Mouse (Mus musculus) forebrain, embryonic 13.5 days (tissue): Measurements from ENCODE around the gene Ankrd13b. TPM values are rescaled to one million over a fixed set of nuclear protein-coding genes. Genes with fewer than 3 reads are reported as not detected.
A peak's percentile ranks its signal among the peaks of the same experiment; 100 is the strongest.

Experiments
- ATAC-seq: fragments of 200-750 bp; cut with Nextera tagmentation; 2 replicates; pipeline ENCODE4 v1.8.0; 2017
- H3K27ac ChIP-seq: fragments of 300-500 bp; sonication (generic); 2 replicates; pipeline ENCODE4 v1.5.1; 2015; ENCODE audit warnings: inconsistent platforms, mild to moderate bottlenecking, moderate library complexity
- H3K27me3 ChIP-seq: fragments of 300-500 bp; sonication (generic); 2 replicates; pipeline ENCODE4 v1.6.1; 2015; ENCODE audit warnings: mild to moderate bottlenecking, inconsistent platforms
- H3K36me3 ChIP-seq: fragments of 300-500 bp; sonication (generic); 2 replicates; pipeline ENCODE4 v1.6.1; 2015; ENCODE audit warnings: mild to moderate bottlenecking, inconsistent platforms; ENCODE audit not compliant: poor library complexity, severe bottlenecking
- H3K4me1 ChIP-seq: fragments of 300-500 bp; sonication (generic); 2 replicates; pipeline ENCODE4 v1.6.1; 2015; ENCODE audit warnings: inconsistent platforms
- H3K4me2 ChIP-seq: fragments of 300-500 bp; sonication (generic); 2 replicates; pipeline ENCODE4 v1.6.1; 2015; ENCODE audit warnings: inconsistent platforms, mild to moderate bottlenecking, moderate library complexity
- H3K4me3 ChIP-seq: fragments of 300-500 bp; sonication (generic); 2 replicates; pipeline ENCODE4 v1.5.1; 2015; ENCODE audit warnings: mild to moderate bottlenecking, inconsistent platforms
- H3K9ac ChIP-seq: fragments of 300-500 bp; sonication (generic); 2 replicates; pipeline ENCODE4 v1.6.1; 2015; ENCODE audit warnings: mild to moderate bottlenecking, inconsistent platforms
- H3K9me3 ChIP-seq: fragments of 300-500 bp; sonication (generic); replicated peaks from 2 replicates; pipeline ENCODE4 v1.6.1; 2016; ENCODE audit warnings: inconsistent platforms
- WGBS: fragments of 180-500 bp; shearing (Covaris S2); methylation state at CpG from one replicate; pipeline ENCODE4 v1.1.7; 2015; 5-methylcytosine and 5-hydroxymethylcytosine counted together
- polyA plus RNA-seq: library from polyadenylated mRNA; unstranded; fragments of >200 nt; fragmentation: Nextera tagmentation; extraction: Ambion mirVana; gene quantifications from 2 replicates; pipeline ENCODE4 v1.2.1, GENCODE M21; 2015

Ankrd13b gene
- polyA plus RNA-seq, 1 experiment from 2014 or later = 18.0 TPM

GRCm38 (mm10) chr11:77505291-77505980 is 16.0 kb upstream of the Ankrd13b start:
- H3K36me3 ChIP-seq = peaks cover 75% of the 10 kb centered on the region

GRCm38 (mm10) chr11:77504377-77504776 is 14.9 kb upstream of the Ankrd13b start:
- Histone ChIP-seq H3K27ac (no peak overlapping the region), H3K9me3 (no peaks in the 10 kb centered on the region), H3K4me2 (no peak overlapping the region), H3K9ac (no peak overlapping the region), H3K4me3 (no peak overlapping the region), H3K36me3 (peaks cover 86% of the 10 kb centered on the region), H3K27me3 (no peaks in the 10 kb centered on the region), H3K4me1 (peaks cover 19% of the 10 kb centered on the region)
- WGBS = 97% methylated on average over 19 of the region's 19 CpGs
- no peak for ATAC-seq

More at GRCm38 (mm10) chr11:77505291-77505980, 16.0 kb upstream of the Ankrd13b start:
- Histone ChIP-seq H3K4me1 (peaks cover 16% of the 10 kb centered on the region), H3K4me3 (no peak overlapping the region), H3K9me3 (no peaks in the 10 kb centered on the region), H3K27ac (no peak overlapping the region), H3K9ac (no peak overlapping the region), H3K4me2 (no peak overlapping the region), H3K27me3 (no peaks in the 10 kb centered on the region)
- no peak for ATAC-seq
- WGBS = 91% methylated on average over 22 of the region's 22 CpGs

GRCm38 (mm10) chr11:77503511-77503910 is 14.0 kb upstream of the Ankrd13b start:
- no peaks in the 10 kb centered on the region for H3K27me3 ChIP-seq
- H3K9ac ChIP-seq = no peak overlapping the region
- no peak overlapping the region for H3K4me2 ChIP-seq
- H3K4me1 ChIP-seq = peaks cover 18% of the 10 kb centered on the region
- H3K9me3 ChIP-seq = no peaks in the 10 kb centered on the region
- 69% methylated on average over 3 of the region's 3 CpGs for WGBS
- ATAC-seq = no peak
- no peak overlapping the region for H3K4me3 ChIP-seq
- H3K36me3 ChIP-seq = peaks cover 90% of the 10 kb centered on the region
- H3K27ac ChIP-seq = no peak overlapping the region

GRCm38 (mm10) chr11:77502481-77502880 is 13.0 kb upstream of the Ankrd13b start:
- no peak overlapping the region for H3K9ac ChIP-seq
- H3K36me3 ChIP-seq = peaks cover 86% of the 10 kb centered on the region
- H3K27me3 ChIP-seq = no peaks in the 10 kb centered on the region
- ATAC-seq = no peak
- no peak overlapping the region for H3K4me2 ChIP-seq
- WGBS = 89% methylated on average over 6 of the region's 6 CpGs
- H3K9me3 ChIP-seq = no peaks in the 10 kb centered on the region
- H3K4me3 ChIP-seq = no peak overlapping the region
- no peak overlapping the region for H3K27ac ChIP-seq
- H3K4me1 ChIP-seq = peaks cover 24% of the 10 kb centered on the region

- 95% methylated on average over 4 of the region's 4 CpGs for WGBS
- Histone ChIP-seq H3K27me3 (no peaks in the 10 kb centered on the region), H3K4me2 (no peak overlapping the region), H3K9me3 (no peaks in the 10 kb centered on the region), H3K27ac (no peak overlapping the region), H3K4me3 (no peak overlapping the region), H3K36me3 (peaks cover 81% of the 10 kb centered on the region), H3K9ac (no peak overlapping the region), H3K4me1 (peaks cover 29% of the 10 kb centered on the region)
- ATAC-seq = no peak
Observed at GRCm38 (mm10) chr11:77501971-77502370, 12.5 kb upstream of the Ankrd13b start.

GRCm38 (mm10) chr11:77501392-77501791 is 11.9 kb upstream of the Ankrd13b start:
- Histone ChIP-seq H3K4me2 (no peak overlapping the region), H3K9ac (no peak overlapping the region), H3K4me3 (no peak overlapping the region), H3K36me3 (peaks cover 75% of the 10 kb centered on the region), H3K4me1 (peaks cover 31% of the 10 kb centered on the region), H3K9me3 (no peaks in the 10 kb centered on the region), H3K27me3 (no peaks in the 10 kb centered on the region), H3K27ac (0 out of 2 replicates have a peak overlapping the region, but pooled peaks have one; percentile 14)
- ATAC-seq = peak; percentile 41; the same call in 1 of the 2 replicates
- WGBS = 25% methylated on average over 5 of the region's 5 CpGs

GRCm38 (mm10) chr11:77500361-77501325 is 11.2 kb upstream of the Ankrd13b start:
- Histone ChIP-seq H3K36me3 (peaks cover 67% of the 10 kb centered on the region), H3K9ac (no peak overlapping the region), H3K4me1 (peaks cover 36% of the 10 kb centered on the region), H3K9me3 (no peaks in the 10 kb centered on the region), H3K27me3 (no peaks in the 10 kb centered on the region), H3K4me3 (no peak overlapping the region), H3K27ac (0 out of 2 replicates have a peak overlapping the region, but pooled peaks have one; percentile 14), H3K4me2 (no peak overlapping the region)
- ATAC-seq = no peak
- 79% methylated on average over 17 of the region's 17 CpGs for WGBS

- no peak for ATAC-seq
Observed at GRCm38 (mm10) chr11:77499354-77499753, 9.9 kb upstream of the Ankrd13b start.

GRCm38 (mm10) chr11:77498261-77499139 is 9.0 kb upstream of the Ankrd13b start:
- no peak overlapping the region for H3K4me2 ChIP-seq
- H3K9me3 ChIP-seq = no peaks in the 10 kb centered on the region
- no peak for ATAC-seq
- peaks cover 46% of the 10 kb centered on the region for H3K36me3 ChIP-seq
- no peak overlapping the region for H3K4me3 ChIP-seq
- peak overlapping the region; percentile 44 for H3K27ac ChIP-seq
- H3K27me3 ChIP-seq = no peaks in the 10 kb centered on the region
- WGBS = 78% methylated on average over 12 of the region's 12 CpGs
- H3K4me1 ChIP-seq = peaks cover 55% of the 10 kb centered on the region
- peak overlapping the region; percentile 7; the same call in 1 of the 2 replicates for H3K9ac ChIP-seq

More at GRCm38 (mm10) chr11:77499354-77499753, 9.9 kb upstream of the Ankrd13b start:
- peaks cover 49% of the 10 kb centered on the region for H3K4me1 ChIP-seq
- H3K27ac ChIP-seq = no peak overlapping the region
- no peaks in the 10 kb centered on the region for H3K9me3 ChIP-seq
- WGBS = 82% methylated on average over 7 of the region's 7 CpGs
- no peak overlapping the region for H3K4me2 ChIP-seq
- no peak overlapping the region for H3K4me3 ChIP-seq
- H3K36me3 ChIP-seq = peaks cover 54% of the 10 kb centered on the region
- no peak overlapping the region for H3K9ac ChIP-seq
- no peaks in the 10 kb centered on the region for H3K27me3 ChIP-seq

- Histone ChIP-seq H3K9ac (peak overlapping the region; percentile 7; the same call in 1 of the 2 replicates), H3K4me1 (peaks cover 56% of the 10 kb centered on the region), H3K27ac (peak overlapping the region; percentile 44), H3K4me2 (no peak overlapping the region), H3K36me3 (peaks cover 39% of the 10 kb centered on the region), H3K4me3 (no peak overlapping the region), H3K9me3 (no peaks in the 10 kb centered on the region), H3K27me3 (no peaks in the 10 kb centered on the region)
- ATAC-seq = no peak
- WGBS = 29% methylated on average over 4 of the region's 4 CpGs
Observed at GRCm38 (mm10) chr11:77497851-77498250, 8.4 kb upstream of the Ankrd13b start.

GRCm38 (mm10) chr11:77497341-77497756 is 7.9 kb upstream of the Ankrd13b start:
- Histone ChIP-seq H3K27me3 (no peaks in the 10 kb centered on the region), H3K9me3 (no peaks in the 10 kb centered on the region), H3K4me1 (peaks cover 61% of the 10 kb centered on the region), H3K27ac (no peak overlapping the region), H3K4me2 (no peak overlapping the region), H3K9ac (no peak overlapping the region), H3K36me3 (peaks cover 34% of the 10 kb centered on the region), H3K4me3 (no peak overlapping the region)
- no peak for ATAC-seq
- WGBS = 23% methylated on average over 6 of the region's 6 CpGs
